Mouse (Mus musculus) ES-E14 (cell line): ENCODE results near the gene Taar8b.

ENCODE experiments used
- HCFC1 ChIP-seq: IDR thresholded peaks from 2 replicates; pipeline ENCODE4 v1.6.1; 2012; ENCODE audit warnings: low read length, inconsistent platforms, borderline replicate concordance; ENCODE audit not compliant: insufficient read depth
- ZC3H11A ChIP-seq: IDR thresholded peaks from 2 replicates; pipeline ENCODE4 v1.6.1; 2012; ENCODE audit warnings: low read depth, mild to moderate bottlenecking, inconsistent platforms, low read length, borderline replicate concordance

GRCm38 (mm10) chr10:24108236-24108635, 16.1 kb upstream of the Taar8b start:
- TF ChIP-seq ZC3H11A (no peak), HCFC1 (no peak)
